Mouse (Mus musculus): ENCODE measurements around the gene Creb3l4.
"Not testable (repeated sequence)": the region's sequence is repeated elsewhere in the genome, so short reads cannot be mapped to it uniquely, and the experiment has no call there.

Creb3l4 gene

DNA sequence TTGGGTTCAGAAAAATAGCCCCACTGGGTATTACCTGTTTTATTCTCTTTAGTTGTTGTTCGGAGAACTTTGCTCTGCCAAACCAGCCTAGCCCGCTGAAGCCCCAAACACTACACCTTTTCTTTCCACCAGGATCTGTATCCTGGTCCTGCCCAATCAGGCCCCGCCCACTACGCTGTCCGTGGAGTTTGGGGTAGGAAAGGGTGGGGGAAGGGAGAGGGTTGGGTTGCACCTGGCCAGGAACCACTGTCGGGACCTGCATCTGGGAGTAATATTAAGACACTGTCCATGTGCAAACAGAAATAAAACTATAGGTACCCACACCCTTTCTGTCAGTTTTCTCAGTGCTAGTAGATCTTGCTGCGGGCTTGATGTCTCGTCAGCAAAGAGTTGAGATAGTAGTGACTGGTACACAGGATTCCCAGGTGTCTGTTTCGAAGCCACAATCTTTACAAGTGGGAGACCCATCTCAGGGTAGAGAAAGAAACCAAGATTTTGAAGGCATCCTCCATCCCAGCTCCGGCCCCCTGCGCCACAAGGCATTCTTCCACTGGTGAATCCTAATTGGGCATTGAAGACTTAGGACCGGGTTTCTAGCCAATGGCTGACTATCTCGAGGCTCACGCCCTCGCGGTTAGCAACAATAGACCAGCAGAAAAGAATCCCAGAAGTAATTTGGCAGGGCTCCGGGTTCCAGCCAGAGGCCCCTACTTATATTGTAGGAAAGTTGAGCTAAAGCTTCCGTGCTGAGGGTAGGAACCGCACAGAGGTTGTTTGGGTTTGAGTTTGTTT lies at the start of gene Creb3l4:
TSS of gene Creb3l4 (minus strand) at position 529 of the 792 bp plus-strand sequence.
- no peak for DNase-seq (ENCODE audit: low spot score)

DNA sequence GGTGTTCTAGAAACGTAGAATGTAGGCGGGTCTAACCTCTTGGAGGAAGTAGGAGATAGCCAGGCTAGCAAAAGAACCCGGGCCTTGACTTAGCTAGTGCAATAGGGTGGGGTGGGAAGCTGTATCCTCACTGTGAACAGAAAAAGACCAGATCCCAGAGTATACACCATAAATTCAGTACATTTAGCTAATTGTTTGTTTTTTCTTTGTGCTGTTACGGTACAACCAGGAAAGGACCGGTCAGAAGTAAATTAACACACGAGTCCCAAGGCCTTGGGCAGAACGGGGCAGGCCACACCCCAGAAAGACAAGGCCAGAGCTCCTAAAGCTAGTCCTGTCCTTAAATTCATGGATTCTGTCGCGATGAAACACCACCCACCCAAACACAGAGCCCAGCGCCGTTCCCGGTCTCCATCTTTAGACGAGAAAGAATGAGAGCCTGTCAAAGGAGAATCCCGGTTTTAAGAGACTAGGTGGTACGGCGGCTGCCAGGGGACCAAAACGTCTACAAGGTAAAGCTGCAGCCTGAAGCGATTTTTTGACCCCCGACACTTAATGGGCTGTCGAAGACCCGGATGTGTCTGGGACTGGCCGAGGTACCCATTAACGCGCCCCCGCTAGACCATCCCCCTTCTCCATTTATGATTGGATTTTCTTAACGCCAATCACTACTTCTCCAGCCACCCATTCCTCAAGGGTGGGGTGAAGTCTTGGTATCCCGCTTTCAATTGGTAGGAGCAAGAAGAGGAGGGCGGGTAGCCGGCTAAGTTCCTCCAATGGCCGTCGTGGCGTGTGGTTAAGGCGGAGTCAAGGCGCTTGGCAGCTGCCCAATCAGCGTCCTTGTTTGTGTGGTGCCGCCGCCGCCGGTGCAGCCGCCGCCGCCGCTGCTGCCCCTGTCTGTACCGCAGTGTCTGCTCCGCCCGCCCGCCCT lies 49.3 kb upstream of the Creb3l4 start, which contains the start of gene Gatad2b:
TSS of gene Gatad2b (plus strand) at position 834 of the 931 bp plus-strand sequence.
- peak; percentile 100 for DNase-seq (ENCODE audit: low spot score)

DNA sequence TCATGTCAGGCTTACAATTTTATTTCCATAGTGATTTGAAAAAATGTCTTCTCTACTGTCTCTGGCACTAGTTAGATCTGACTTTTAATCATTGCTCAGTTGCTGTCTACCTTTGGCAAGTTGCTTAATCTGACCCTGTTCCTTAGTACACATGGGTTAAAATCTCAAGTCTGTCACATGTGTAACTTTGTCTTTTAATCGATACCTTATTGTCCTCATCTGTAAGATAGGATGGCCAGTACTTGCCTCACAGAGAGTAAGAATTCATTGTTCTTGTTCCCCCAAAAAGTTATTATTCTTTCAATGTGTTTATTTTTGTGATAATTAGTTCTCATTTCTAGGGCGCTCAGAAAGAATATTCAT lies 48.7 kb upstream of the Creb3l4 start:
- no peak for DNase-seq (ENCODE audit: low spot score)

DNA sequence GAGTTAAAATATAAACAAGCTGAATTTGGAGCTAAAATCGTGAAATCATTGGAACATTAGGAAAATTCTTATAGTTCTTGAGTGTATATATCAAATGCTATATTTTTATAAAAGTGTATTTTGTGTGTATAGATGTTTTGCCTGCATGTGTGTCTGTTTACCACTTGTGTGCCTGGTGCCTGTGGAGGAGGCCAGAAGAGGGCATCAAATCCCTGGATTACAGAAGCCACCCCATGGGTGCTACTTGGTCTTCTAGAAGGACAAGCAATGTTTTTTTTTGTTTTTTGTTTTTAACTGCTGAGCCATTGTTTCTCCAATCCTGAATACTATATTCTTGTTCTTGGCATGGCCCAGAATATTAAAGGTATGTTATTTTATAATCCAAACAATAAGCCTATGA lies 47.3 kb upstream of the Creb3l4 start:
- peak; percentile 47 for DNase-seq (ENCODE audit: low spot score)

DNA sequence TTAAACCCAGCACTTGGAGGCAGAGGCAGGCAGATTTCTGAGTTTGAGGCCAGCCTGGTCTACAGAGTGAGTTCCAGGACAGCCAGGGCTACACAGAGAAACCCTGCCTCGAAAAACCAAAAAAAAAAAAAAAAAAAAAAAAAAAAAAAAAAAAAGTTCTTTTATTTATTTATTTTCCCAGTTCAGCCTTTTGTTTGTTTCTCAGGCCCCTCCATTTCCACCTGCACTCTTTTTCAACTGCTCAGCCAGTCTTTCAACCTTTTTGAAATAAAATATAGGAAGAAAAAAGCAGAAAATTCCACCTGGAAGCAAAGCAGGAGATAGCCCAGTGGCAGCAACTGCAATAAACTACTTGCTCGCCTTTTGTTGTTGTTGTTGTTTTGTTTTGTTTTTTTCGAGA lies 46.1 kb upstream of the Creb3l4 start:
- not testable (repeated sequence) for DNase-seq (ENCODE audit: low spot score)

DNA sequence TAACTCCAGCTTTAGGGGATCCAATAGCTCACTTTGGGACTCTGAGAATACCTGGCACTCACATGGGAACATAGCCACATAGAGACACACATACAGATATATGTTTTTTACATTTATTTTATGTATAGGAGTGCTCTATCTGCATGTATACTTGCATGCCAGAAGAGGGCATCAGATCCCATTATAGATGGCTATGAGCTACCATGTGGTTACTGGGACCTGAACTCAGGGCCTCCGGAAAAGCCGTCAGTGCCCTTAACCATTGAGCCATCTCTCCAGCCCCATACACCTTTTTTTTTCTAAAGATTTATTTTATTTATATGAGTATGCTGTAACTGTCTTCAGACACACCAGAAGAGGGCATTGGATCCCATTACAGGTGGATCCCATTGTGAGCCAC lies 40.8 kb upstream of the Creb3l4 start:
- DNase-seq (ENCODE audit: low spot score), result no peak

DNA sequence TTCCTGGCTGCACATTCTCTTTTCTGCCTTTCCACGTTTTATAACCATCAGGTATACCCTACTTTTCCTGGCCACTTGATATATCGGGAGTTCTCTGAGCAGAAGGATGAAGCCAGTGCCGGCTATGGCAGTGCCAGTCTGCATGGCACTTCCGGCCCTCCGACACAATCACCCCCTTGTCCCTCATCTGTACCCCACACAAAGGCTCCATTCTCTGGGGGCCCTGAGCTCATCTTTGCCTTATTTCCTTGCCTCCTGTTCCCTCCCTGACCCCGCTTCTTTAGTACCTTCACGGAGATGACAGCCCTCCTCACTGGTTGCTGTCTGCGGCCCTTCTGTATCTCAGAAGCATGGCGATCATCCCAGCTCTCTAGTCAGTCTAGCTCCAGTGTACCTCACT lies 37.4 kb upstream of the Creb3l4 start:
- no peak for DNase-seq (ENCODE audit: low spot score)

DNA sequence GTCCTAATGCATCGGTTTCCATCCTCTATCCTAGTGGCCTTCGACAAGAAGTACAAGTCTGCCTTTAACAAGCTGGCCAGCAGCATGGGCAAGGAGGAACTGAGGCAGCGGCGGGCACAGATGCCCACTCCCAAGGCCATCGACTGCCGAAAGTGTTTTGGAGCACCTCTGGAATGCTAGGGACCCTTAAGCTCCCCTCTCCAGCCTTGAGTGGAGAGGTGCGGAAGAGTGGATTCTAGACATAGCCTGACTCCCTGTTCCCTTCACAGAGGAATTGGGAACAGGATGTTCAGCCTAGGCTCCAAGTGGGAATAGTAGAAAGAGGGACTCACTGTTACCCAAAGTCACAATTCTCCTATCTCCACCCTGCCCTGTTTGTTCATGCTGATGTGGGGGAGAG lies 36.4 kb upstream of the Creb3l4 start:
- DNase-seq (ENCODE audit: low spot score), result no peak

DNA sequence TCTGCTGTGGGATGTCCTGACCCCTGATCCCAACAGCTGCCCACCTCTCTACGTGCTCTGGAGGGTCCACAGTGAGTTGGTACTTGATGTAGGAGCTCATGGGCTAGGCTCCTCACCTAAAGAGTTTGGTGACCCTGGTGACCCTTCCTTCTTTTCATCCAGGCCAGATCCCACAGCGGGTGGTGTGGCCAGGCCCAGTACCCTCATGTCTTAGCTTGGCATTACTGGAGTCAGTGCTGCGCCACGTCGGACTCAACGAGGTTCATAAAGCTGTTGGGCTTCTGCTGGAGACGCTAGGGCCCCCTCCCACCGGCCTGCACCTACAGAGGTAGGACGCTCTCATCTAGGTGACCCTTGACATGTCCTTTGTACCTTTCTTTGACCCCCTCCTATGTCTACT lies 35.9 kb upstream of the Creb3l4 start:
- no peak for DNase-seq (ENCODE audit: low spot score)

DNA sequence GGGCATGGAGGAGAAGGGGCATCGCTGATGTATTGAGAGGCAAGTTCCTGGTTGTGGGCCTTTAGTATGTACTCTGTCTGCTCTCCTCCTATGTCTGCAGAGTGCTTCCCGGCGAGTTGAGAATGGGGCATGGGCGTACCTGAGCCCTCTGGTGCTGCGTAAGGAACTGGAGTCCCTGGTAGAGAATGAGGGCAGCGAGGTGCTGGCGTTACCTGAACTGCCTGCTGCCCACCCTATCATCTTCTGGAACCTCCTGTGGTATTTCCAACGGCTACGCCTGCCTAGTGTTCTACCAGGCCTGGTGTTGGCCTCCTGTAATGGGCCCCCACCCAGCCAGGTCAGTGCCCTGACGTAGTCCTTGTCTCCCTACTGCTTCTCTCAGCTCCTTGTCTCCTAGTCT lies 34.9 kb upstream of the Creb3l4 start:
- no peak for DNase-seq (ENCODE audit: low spot score)

DNA sequence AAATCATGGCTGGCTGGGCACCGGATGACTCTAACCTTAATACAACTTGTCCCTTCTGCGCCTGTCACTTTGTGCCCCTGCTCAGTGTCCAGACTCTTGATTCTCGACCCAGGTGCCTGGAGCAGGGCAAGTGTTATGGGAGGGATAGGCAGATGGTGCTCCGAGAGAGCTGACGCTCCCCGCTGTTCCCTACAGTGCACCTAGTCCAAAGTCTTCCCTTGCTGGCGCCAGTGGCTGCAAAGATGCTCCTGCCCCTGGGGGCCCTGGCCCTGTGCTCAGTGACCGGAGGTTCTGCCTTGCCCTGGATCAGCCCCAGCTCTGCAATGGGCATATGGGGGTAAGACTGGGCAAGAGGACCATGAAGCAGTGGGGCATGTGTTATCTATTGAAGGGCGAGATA lies 34.5 kb upstream of the Creb3l4 start:
- DNase-seq (ENCODE audit: low spot score), result no peak

DNA sequence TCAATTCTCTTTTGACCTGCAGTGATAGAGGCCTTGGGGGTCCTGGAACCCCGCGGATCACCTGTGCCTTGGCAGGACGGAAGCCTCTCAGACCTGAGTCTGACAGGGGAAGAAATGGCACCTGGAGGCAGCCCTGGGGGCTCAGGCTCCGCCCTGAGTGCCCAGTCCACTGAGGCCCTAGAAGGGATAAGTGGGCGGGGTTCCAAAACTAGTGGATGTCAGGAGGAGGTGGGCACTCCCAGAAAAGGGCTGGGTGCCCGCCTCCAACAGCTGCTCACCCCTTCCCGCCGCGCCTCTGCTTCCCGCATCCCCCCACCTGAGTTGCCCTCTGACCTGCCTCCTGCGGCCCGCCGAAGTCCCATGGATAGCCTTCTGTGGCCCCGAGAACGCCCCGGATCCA lies 33.5 kb upstream of the Creb3l4 start:
- no peak for DNase-seq (ENCODE audit: low spot score)

DNA sequence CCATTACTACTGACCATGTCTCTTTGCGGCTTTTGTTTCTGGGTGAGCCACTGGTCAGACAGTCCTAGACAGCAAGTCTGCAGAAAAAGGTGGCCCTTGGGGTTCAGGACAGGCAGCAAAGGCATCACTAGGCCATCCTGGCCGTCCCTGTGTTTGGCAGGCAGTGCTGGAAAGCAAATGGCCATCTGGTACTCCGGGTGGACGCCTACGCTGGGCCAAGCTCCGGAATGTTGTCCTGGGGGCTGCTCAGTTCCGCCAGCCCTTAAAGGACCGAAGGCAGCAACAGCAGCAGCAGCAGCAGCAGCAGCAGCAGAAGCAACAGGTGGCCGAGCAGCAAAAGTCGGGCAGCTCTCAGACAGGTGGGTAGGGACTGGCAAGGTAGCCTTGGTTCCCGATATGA lies 32.0 kb upstream of the Creb3l4 start:
- no peak for DNase-seq (ENCODE audit: low spot score)

DNA sequence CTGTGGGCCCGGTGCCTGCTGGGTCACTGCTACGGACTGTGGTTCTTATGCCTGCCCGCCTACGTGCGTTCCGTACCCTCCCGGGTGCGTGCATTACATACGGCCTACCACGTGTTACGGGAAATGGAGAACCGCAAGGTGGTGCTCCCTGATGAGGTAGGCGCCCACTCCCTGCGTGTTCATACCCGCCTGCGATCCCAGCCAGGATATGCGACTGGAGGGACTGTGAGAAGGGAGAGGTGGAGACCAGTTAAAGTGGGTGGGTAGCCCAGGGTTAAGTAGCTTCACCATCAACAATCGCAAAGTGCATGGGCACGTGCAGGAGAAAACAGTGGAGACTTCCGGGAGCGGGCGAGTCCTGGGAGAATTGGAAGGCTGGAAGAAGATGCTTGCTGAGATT lies 30.5 kb upstream of the Creb3l4 start:
- DNase-seq (ENCODE audit: low spot score), result no peak

DNA sequence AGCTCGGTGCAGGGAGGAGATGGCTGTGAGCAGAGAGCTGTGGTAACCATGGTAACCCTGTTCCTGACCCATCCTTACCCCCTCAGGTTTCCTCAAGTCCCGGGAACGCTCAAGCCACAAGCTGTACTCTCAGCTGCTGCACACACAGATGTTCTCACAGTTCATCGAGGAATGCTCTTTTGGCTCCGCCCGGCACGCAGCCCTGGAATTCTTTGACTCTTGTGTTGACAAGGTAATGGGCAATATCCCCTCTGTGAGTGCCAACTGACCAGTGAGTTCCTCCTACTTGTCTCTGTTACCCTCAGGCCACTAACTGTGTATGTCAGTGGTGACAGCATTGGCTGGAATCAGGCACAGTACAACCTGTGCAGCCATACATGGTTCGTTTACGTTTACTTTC lies 28.9 kb upstream of the Creb3l4 start:
- DNase-seq (ENCODE audit: low spot score), result no peak

DNA sequence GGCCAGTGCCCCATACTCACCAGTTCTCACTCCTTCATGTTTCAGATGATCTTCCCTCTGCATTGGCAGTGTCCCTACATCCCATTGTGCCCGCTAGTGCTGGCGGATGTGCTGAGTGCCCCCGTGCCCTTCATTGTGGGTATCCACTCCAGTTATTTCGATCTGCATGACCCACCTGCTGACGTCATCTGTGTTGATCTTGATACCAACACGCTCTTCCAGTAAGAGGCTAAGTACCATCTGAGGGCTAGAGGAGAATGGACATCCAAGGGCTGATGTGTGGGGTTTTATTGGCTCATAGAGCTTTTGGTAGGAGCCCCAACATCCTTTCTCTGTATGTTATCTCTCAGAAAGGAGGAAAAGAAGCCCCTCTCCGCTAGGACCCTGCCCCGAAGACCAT lies 27.5 kb upstream of the Creb3l4 start:
- no peak for DNase-seq (ENCODE audit: low spot score)

DNA sequence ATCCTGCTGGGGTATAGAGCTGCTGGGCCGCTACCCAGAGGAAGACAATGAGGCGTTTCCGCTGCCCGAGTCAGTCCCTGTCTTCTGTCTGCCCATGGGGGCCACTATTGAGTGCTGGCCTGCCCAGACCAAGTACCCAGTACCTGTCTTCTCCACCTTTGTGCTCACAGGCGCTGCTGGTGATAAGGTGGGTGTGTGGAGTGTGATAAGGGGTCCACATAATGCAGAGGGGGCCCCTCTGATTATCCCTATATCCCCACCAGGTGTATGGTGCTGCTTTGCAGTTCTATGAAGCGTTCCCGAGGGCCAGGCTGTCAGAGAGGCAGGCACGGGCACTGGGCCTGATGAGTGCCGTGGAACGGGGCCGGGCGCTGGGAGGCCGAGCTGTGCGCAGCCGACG lies 25.7 kb upstream of the Creb3l4 start:
- DNase-seq (ENCODE audit: low spot score), result no peak

DNA sequence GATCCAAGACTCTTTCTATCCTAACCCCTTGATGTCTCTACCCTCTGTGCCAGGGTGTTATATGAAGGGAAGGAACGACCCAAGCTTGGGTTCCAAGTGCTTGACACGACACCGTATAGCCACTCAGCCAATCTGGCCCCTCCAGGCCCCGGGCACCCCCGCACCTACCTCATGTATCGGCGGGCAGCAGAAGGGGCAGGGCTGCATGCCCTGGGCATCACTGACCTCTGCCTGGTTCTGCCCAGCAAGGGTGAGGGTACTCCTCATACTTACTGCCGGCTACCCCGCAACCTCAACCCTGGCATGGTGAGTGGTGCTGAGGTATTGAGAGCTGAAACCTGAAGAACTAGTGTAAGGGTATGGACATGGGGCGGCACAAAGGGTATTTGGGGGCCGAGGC lies 24.9 kb upstream of the Creb3l4 start:
- no peak for DNase-seq (ENCODE audit: low spot score)

DNA sequence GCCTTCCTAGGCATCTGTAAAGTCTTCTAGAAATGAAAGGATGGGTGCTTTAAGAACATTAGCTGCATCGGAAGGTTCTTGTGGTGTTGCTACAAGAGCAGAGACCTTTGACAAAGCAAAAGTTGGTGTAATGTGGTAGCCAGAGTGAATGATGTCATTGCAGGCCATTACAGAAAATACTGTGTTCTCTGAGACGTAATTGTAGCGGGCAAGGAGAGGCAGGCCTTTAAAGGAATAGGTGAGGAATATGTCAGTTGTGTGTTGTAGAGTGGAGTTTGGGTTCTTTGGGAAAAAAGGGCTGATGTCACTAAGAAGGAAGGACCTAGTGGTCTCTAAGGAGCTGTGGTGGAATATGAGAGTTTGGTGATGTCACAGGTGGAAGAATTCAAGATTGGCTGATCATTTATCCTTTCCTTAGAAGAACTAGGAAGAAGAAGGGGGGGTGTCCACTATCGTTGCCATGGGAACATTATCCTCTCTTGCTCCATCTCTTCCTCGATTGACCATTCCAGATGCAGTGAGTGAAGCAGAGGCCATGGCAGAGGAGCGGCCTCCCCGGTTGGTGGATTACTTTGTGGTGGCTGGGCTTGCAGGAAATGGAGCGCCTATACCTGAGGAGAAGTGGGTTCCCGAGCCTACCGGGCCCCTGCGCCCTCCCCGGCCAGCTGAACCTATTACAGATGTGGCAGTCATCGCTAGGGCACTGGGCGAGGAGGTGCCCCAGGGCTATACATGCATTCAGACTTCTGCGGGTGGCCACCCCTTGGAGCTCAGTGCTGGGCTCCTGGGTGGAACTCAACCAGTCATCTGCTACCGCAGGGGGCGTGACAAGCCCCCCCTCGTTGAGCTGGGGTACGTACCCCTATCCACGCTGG lies 23.8 kb upstream of the Creb3l4 start:
- peak; percentile 35 for DNase-seq (ENCODE audit: low spot score)

DNA sequence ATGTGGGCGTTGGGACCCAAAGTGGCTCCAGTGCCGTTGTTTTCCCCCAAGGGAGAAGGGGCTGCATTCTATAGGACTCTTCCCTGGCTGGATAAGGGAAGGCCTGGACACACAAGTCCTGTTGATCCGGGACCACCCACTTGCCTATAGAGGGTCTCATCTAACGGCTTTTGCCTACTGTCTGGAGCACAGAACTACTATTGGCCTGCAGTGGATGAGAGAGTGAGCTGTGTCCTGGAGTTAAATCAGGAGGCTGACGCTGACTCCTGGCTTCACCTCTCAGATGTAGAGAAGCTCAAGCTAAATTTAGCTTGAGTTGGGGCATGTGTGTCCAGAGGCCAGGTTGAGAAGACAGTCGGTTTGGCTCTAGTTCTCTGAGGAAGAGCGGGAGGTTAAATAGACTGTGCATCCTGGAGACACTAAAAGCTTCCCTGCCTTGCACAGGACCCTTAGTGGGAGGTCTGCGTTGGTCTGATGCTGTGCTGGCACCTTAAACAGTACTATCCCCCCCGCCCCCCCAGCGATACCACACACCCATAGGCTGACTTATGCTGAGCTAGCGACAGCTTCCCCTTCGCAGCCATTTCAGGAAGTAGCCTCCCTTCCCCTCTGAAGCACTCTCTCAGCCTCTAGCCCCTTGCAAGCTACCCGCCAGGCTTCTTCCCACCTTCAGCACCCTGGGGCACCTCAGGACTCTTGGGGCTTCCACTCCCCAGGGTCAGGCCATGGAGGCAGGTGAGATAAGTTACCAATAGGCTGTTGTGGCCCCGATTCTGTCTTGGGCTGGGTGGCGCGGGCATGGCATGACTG lies 22.8 kb upstream of the Creb3l4 start:
- DNase-seq (ENCODE audit: low spot score), result no peak
